Mouse (Mus musculus) limb, embryonic 13.5 days (tissue): ENCODE measurements around the gene Pnliprp1. TPM values are rescaled to one million over a fixed set of nuclear protein-coding genes. Genes with fewer than 3 reads are reported as not detected.
A peak's percentile ranks its signal among the peaks of the same experiment; 100 is the strongest.

ENCODE experiments used
- ATAC-seq: fragments of 200-750 bp; cut with Nextera tagmentation; 2 replicates; pipeline ENCODE4 v1.8.0; 2017; ENCODE audit warnings: low read depth, moderate number of reproducible peaks, moderate TSS enrichment; ENCODE audit not compliant: low FRiP score
- H3K27ac ChIP-seq: fragments of 300-500 bp; sonication (generic); 2 replicates; pipeline ENCODE4 v1.5.1; 2015; ENCODE audit warnings: inconsistent platforms, mild to moderate bottlenecking, moderate library complexity
- H3K27me3 ChIP-seq: fragments of 300-500 bp; sonication (generic); 2 replicates; pipeline ENCODE4 v1.6.1; 2015; ENCODE audit warnings: mild to moderate bottlenecking, inconsistent platforms
- H3K36me3 ChIP-seq: fragments of 300-500 bp; sonication (generic); 2 replicates; pipeline ENCODE4 v1.6.1; 2015; ENCODE audit warnings: inconsistent platforms, mild to moderate bottlenecking, moderate library complexity
- H3K4me1 ChIP-seq: fragments of 300-500 bp; sonication (generic); 2 replicates; pipeline ENCODE4 v1.6.1; 2015; ENCODE audit warnings: inconsistent platforms
- H3K4me2 ChIP-seq: fragments of 300-500 bp; sonication (generic); replicated peaks from 2 replicates; pipeline ENCODE4 v1.6.1; 2015; ENCODE audit warnings: inconsistent platforms, mild to moderate bottlenecking, moderate library complexity
- H3K4me3 ChIP-seq: fragments of 300-500 bp; sonication (generic); 2 replicates; pipeline ENCODE4 v1.5.1; 2015; ENCODE audit warnings: moderate library complexity, mild to moderate bottlenecking, inconsistent platforms
- H3K9ac ChIP-seq: fragments of 300-500 bp; sonication (generic); 2 replicates; pipeline ENCODE4 v1.6.1; 2015; ENCODE audit warnings: mild to moderate bottlenecking, inconsistent platforms
- H3K9me3 ChIP-seq: fragments of 300-500 bp; sonication (generic); 2 replicates; pipeline ENCODE4 v1.6.1; 2016; ENCODE audit warnings: inconsistent platforms
- WGBS: fragments of 180-500 bp; shearing (Covaris S2); methylation state at CpG from one replicate; pipeline ENCODE4 v1.1.7; 2015; 5-methylcytosine and 5-hydroxymethylcytosine counted together
- polyA plus RNA-seq: library from polyadenylated mRNA; unstranded; fragments of >200 nt; fragmentation: Nextera tagmentation; extraction: Ambion mirVana; gene quantifications from 2 replicates; pipeline ENCODE4 v1.2.1, GENCODE M21; 2015

Gene Pnliprp1
- polyA plus RNA-seq, 1 experiment from 2014 or later = 0.69 TPM

DNA sequence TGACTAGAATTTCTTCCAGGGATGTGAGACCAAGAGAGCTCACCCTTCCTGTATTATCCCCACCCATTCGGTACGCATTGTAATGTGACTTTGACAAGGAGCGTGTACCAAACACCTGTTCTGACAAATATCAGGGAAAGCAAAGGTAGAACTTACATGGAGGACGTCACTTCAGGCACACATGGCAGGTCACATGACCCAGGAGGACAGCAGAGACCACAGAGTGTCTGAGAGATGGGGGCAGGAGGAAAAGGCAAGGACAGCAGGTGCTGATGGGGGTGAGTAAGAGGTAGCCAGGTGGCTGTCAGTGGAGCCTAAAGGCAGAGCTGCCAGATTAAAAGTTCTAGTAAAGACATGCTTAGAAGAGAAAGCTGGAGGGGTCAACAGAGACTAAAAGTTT is 14.0 kb downstream of the Pnliprp1 start:
- 86% methylated on average over 4 of the region's 4 CpGs for WGBS
- H3K9me3 ChIP-seq = no peaks in the 10 kb centered on the region
- no peak overlapping the region for H3K27ac ChIP-seq
- H3K4me1 ChIP-seq = no peaks in the 10 kb centered on the region
- no peak overlapping the region for H3K9ac ChIP-seq
- no peaks in the 10 kb centered on the region for H3K36me3 ChIP-seq
- no peak overlapping the region for H3K4me3 ChIP-seq
- no peaks in the 10 kb centered on the region for H3K27me3 ChIP-seq
- ATAC-seq = no peak
- no peak overlapping the region for H3K4me2 ChIP-seq

DNA sequence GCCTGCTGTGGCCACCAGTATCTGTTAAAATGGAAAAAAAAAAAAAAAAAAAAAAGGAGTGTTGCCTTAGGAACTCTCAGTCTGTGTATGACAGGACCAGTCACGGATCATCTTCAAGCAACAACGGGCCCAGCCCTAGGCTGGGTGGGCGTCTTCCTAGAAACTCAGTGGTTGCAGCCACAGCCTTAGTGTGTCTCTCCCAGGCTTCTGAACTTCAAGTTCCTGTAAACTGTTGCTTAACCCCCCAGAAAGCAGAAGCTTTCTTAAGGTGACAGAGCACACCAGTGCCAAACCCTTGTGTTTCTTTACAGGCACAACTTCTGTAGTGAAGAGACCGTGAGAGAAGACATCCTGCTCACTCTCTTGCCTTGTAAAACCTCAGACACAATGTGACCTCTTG is 15.0 kb downstream of the Pnliprp1 start:
- whole genome bisulfite sequencing = 39% methylated on average over 4 of the region's 4 CpGs
- ATAC-seq = no peak
- Histone ChIP-seq H3K9me3 (no peaks in the 10 kb centered on the region), H3K27ac (no peak overlapping the region), H3K9ac (no peak overlapping the region), H3K4me1 (no peaks in the 10 kb centered on the region), H3K36me3 (no peaks in the 10 kb centered on the region), H3K4me3 (no peak overlapping the region), H3K27me3 (no peaks in the 10 kb centered on the region), H3K4me2 (no peak overlapping the region)

GRCm38 (mm10) chr19:58747498-58748000 is 18.9 kb downstream of the Pnliprp1 start:
- no peaks in the 10 kb centered on the region for H3K27me3 ChIP-seq
- no peak overlapping the region for H3K4me2 ChIP-seq
- no peaks in the 10 kb centered on the region for H3K36me3 ChIP-seq
- H3K9me3 ChIP-seq = no peaks in the 10 kb centered on the region
- no peak overlapping the region for H3K9ac ChIP-seq
- H3K4me3 ChIP-seq = no peak overlapping the region
- no peak overlapping the region for H3K27ac ChIP-seq
- H3K4me1 ChIP-seq = no peaks in the 10 kb centered on the region
- WGBS = 89% methylated on average over 9 of the region's 9 CpGs
- ATAC-seq = no peak

- no peak overlapping the region for H3K27ac ChIP-seq
- 78% methylated on average over 2 of the region's 2 CpGs for WGBS
- no peak overlapping the region for H3K9ac ChIP-seq
- peaks cover 6% of the 10 kb centered on the region; the same call in 1 of the 2 replicates for H3K9me3 ChIP-seq
- H3K36me3 ChIP-seq = no peaks in the 10 kb centered on the region
- ATAC-seq = no peak
- no peaks in the 10 kb centered on the region for H3K4me1 ChIP-seq
- H3K4me3 ChIP-seq = no peak overlapping the region
- no peak overlapping the region for H3K4me2 ChIP-seq
- no peaks in the 10 kb centered on the region for H3K27me3 ChIP-seq
Observed at GRCm38 (mm10) chr19:58750822-58751221, 22.1 kb downstream of the Pnliprp1 start.

DNA sequence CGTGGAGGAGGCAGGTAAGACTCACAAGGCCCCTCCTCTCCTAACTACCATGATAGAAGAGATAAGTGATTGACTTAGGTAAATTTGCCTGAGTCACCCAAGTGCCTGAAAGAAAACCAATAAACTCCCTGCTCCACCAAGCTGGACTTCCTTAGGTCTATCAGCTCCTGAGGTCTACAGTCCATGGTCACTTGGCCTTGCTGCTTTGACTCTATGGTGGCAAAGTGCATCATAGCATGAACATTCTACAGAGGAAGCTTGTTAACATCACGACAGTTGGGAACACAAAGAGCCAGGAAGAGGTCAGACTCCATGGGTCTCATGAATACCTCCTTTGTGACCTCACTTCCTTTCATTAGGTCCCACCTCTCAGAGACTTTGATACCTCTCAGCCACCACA is 22.8 kb downstream of the Pnliprp1 start:
- Histone ChIP-seq H3K27ac (no peak overlapping the region), H3K4me2 (no peak overlapping the region), H3K36me3 (no peaks in the 10 kb centered on the region), H3K4me1 (no peaks in the 10 kb centered on the region), H3K27me3 (no peaks in the 10 kb centered on the region), H3K9ac (no peak overlapping the region), H3K9me3 (peaks cover 6% of the 10 kb centered on the region; the same call in 1 of the 2 replicates), H3K4me3 (no peak overlapping the region)
- ATAC-seq = no peak
- 69% methylated on average over 2 of the region's 2 CpGs for WGBS

DNA sequence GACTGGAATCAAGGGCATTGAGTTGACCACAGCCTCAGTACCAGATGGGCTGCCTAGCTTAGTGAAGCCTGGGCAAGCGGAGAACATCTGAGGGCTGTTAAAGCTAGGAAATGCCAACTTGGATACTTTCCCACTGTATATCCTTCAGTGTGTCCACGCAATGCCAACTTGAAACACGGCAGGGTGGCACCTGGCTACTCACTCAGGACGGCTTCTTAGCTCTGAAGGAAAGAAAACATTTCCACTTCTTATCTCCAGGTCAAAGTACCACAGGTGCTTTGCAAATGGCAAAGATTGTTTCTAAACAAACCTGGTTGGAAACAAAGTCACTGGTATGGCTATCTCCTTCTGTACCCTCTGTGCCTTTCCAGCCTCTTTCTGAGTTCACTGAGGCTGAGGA is 30.2 kb downstream of the Pnliprp1 start:
- no peak overlapping the region for H3K9ac ChIP-seq
- ATAC-seq = no peak
- peaks cover 6% of the 10 kb centered on the region for H3K4me1 ChIP-seq
- no peak overlapping the region for H3K4me2 ChIP-seq
- no peak overlapping the region for H3K27ac ChIP-seq
- WGBS = 90% methylated on average over 4 of the region's 4 CpGs
- no peaks in the 10 kb centered on the region for H3K36me3 ChIP-seq
- no peak overlapping the region for H3K4me3 ChIP-seq
- H3K9me3 ChIP-seq = peaks cover 6% of the 10 kb centered on the region; the same call in 1 of the 2 replicates
- H3K27me3 ChIP-seq = 0 out of 2 replicates have a peak, but pooled peaks cover 3% of the 10 kb centered on the region

DNA sequence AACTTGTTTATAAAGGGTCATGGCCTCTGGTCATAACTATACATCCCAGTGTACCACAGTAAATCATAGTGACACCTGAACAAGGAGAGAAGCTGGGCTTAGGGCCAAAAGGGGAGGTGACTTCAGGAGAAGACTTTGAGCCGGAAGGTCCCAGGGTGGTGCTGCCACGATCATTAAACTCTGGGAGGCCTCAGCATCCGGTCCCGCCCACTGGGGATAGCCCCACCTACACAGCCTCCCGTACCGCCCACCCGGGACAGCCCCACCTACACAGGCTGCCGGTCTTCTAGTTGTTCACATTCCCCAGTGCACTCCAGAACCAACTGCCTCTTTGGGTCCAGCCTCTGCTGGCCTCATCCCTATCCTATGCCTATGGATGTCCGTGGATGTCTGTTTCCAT is 30.7 kb downstream of the Pnliprp1 start, which contains the start of gene Pnliprp2:
TSS of gene Pnliprp2 (plus strand) at position 297 of the 400 bp plus-strand sequence.
- ATAC-seq = no peak
- Histone ChIP-seq H3K27me3 (0 out of 2 replicates have a peak, but pooled peaks cover 3% of the 10 kb centered on the region), H3K4me3 (no peak within 1 kb of the TSS), H3K36me3 (no peaks in the 10 kb centered on the region), H3K4me2 (no peak within 1 kb of the TSS), H3K9me3 (0 out of 2 replicates have a peak, but pooled peaks cover 2% of the 10 kb centered on the region), H3K9ac (no peak within 1 kb of the TSS), H3K4me1 (peaks cover 12% of the 10 kb centered on the region), H3K27ac (no peak within 1 kb of the TSS)
- 59% methylated on average over 9 of the region's 9 CpGs for WGBS

- WGBS = 28% methylated on average over 6 of the region's 6 CpGs
- Histone ChIP-seq H3K4me3 (no peak overlapping the region), H3K4me1 (peaks cover 25% of the 10 kb centered on the region), H3K4me2 (no peak overlapping the region), H3K36me3 (no peaks in the 10 kb centered on the region), H3K9me3 (no peaks in the 10 kb centered on the region), H3K27ac (no peak overlapping the region), H3K27me3 (0 out of 2 replicates have a peak, but pooled peaks cover 3% of the 10 kb centered on the region), H3K9ac (no peak overlapping the region)
- ATAC-seq = 0 out of 2 replicates have a peak, but pooled peaks have one; percentile 58
Observed at GRCm38 (mm10) chr19:58762316-58762715, 33.6 kb downstream of the Pnliprp1 start.

DNA sequence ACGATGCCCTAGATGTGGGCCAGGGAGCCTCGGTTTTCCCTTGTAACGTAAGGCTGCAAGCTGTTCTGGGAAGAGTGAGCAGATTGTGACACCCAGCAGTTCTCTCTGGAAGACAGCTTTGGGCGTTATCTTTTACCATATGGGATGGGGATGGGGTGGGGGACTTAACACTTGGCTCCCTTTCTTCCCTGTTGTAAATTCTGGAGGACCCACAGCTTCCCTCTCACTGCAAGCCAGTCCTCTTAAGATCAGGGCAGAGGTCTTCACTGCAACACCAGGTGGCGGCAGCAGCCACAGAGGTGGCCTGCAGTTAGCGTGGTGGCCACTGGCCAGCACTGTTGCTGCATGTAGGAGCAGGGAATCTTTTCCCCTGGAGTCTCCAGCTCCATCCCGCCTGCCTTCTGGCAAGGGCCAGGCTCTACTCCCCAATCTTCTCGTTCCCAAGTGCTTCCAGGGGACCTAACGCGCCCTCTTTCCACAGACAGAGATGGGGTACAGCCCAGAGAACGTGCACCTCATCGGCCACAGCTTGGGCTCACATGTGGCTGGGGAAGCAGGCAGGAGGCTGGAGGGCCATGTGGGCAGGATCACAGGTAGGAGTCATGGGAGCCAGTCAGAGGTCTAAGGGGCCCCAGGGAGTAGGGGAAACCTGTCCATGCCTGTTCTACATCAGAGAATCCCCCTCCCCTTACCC is 34.3 kb downstream of the Pnliprp1 start:
- ATAC-seq = peak; percentile 56; the same call in 1 of the 2 replicates
- no peaks in the 10 kb centered on the region for H3K36me3 ChIP-seq
- H3K4me3 ChIP-seq = no peak overlapping the region
- WGBS = 5% methylated on average over 12 of the region's 12 CpGs
- H3K27ac ChIP-seq = no peak overlapping the region
- H3K4me1 ChIP-seq = peaks cover 26% of the 10 kb centered on the region
- 0 out of 2 replicates have a peak overlapping the region, but pooled peaks have one; percentile 35 for H3K9ac ChIP-seq
- H3K9me3 ChIP-seq = no peaks in the 10 kb centered on the region
- H3K4me2 ChIP-seq = peak overlapping the region; percentile 40
- H3K27me3 ChIP-seq = 0 out of 2 replicates have a peak, but pooled peaks cover 3% of the 10 kb centered on the region

DNA sequence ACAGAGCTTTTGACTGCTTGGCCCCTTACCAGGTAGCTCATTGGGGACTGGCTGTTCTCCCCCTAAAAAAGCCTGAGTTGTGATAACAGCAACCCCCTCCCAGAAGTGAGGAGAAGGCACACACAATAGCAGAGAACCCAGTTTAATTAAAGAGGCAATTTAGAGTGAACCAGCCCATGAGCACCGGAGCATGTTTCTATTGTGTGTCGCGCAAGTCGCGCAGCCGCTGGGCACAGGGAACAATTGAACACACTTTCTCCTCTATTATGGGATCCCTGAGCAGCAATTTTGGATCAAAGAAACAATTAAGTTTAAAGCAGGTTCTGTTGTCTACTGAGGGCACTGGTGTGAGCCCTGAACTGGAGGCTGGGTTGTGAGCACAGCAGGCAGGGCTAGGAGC is 38.6 kb downstream of the Pnliprp1 start:
- Histone ChIP-seq H3K27me3 (no peaks in the 10 kb centered on the region), H3K4me1 (peaks cover 26% of the 10 kb centered on the region), H3K27ac (no peak overlapping the region), H3K4me3 (no peak overlapping the region), H3K9me3 (no peaks in the 10 kb centered on the region), H3K36me3 (no peaks in the 10 kb centered on the region), H3K9ac (no peak overlapping the region), H3K4me2 (no peak overlapping the region)
- 84% methylated on average over 6 of the region's 6 CpGs for WGBS
- no peak for ATAC-seq

- no peak overlapping the region for H3K27ac ChIP-seq
- ATAC-seq = no peak
- no peaks in the 10 kb centered on the region for H3K9me3 ChIP-seq
- no peaks in the 10 kb centered on the region for H3K4me1 ChIP-seq
- H3K9ac ChIP-seq = no peak overlapping the region
- H3K27me3 ChIP-seq = no peaks in the 10 kb centered on the region
- no peaks in the 10 kb centered on the region for H3K36me3 ChIP-seq
- no peak overlapping the region for H3K4me3 ChIP-seq
- no peak overlapping the region for H3K4me2 ChIP-seq
- 79% methylated on average over 5 of the region's 5 CpGs for WGBS
Observed at GRCm38 (mm10) chr19:58776461-58776860, 47.8 kb downstream of the Pnliprp1 start.

- H3K4me1 ChIP-seq = no peaks in the 10 kb centered on the region
- ATAC-seq = no peak
- no peak overlapping the region for H3K4me2 ChIP-seq
- H3K9me3 ChIP-seq = no peaks in the 10 kb centered on the region
- no peak overlapping the region for H3K27ac ChIP-seq
- H3K4me3 ChIP-seq = no peak overlapping the region
- H3K27me3 ChIP-seq = no peaks in the 10 kb centered on the region
- no peaks in the 10 kb centered on the region for H3K36me3 ChIP-seq
- 68% methylated on average over 4 of the region's 4 CpGs for WGBS
- no peak overlapping the region for H3K9ac ChIP-seq
Observed at GRCm38 (mm10) chr19:58781566-58781965, 52.9 kb downstream of the Pnliprp1 start.
